Mouse (Mus musculus): Measurements from ENCODE around the gene Kank1. TPM values are rescaled to one million over a fixed set of nuclear protein-coding genes. Genes with fewer than 3 reads are reported as not detected.

Kank1 gene
- polyA plus RNA-seq, 1 experiment from 2014 or later = 4.7 TPM

GRCm38 (mm10) chr19:25479152-25479669, 242.4 kb downstream of the Kank1 start:
- Histone ChIP-seq H3K4me1 (ENCODE audit: control insufficient read depth, insufficient read depth, low read length) (no peaks in the 10 kb centered on the region), H3K4me3 (replicated peaks; ENCODE audit: low read depth, low read length) (no peak overlapping the region), H3K27me3 (ENCODE audit: control insufficient read depth, insufficient read depth, low read length) (no peaks in the 10 kb centered on the region), H3K27ac (replicated peaks; ENCODE audit: low read depth, low read length) (no peak overlapping the region), H3K9ac (replicated peaks; ENCODE audit: low read length) (no peak overlapping the region), H3K36me3 (ENCODE audit: control insufficient read depth, insufficient read depth, low read length) (no peaks in the 10 kb centered on the region), H3K9me3 (ENCODE audit: control insufficient read depth, low read length) (no peaks in the 10 kb centered on the region; the same call in 1 of the 2 replicates), H3K4me2 (ENCODE audit: low read length) (no peak overlapping the region)
- DNase-seq (no peak), ATAC-seq (ENCODE audit: low FRiP score, low TSS enrichment) (no peak)
- 49% methylated on average over 5 of the region's 5 CpGs for WGBS

DNA sequence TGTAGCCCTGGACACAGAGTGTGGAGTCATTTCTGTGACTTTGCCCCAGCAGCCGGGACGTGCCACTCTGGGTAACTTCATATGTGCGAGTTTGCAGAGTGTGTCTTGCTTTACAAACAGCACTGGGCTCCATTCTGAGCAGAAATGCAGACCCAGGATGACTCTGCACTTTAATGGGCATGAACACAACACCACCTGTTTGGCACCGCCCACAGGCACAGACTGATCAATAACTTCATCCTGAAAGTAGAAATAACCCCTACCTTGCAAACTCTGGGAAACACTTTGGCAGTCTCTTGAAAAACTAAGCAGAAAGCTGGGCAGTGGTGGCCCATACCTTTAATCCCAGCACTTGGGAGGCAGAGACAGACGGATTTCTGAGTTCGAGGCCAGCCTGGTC, 244.0 kb downstream of the Kank1 start:
- ATAC-seq (ENCODE audit: low FRiP score, low TSS enrichment) (no peak), DNase-seq (no peak)
- Histone ChIP-seq H3K4me3 (replicated peaks; ENCODE audit: low read depth, low read length) (no peak overlapping the region), H3K36me3 (ENCODE audit: control insufficient read depth, insufficient read depth, low read length) (no peaks in the 10 kb centered on the region), H3K27ac (replicated peaks; ENCODE audit: low read depth, low read length) (no peak overlapping the region), H3K4me2 (ENCODE audit: low read length) (no peak overlapping the region), H3K9ac (replicated peaks; ENCODE audit: low read length) (no peak overlapping the region), H3K27me3 (ENCODE audit: control insufficient read depth, insufficient read depth, low read length) (no peaks in the 10 kb centered on the region), H3K9me3 (ENCODE audit: control insufficient read depth, low read length) (no peaks in the 10 kb centered on the region; the same call in 1 of the 2 replicates), H3K4me1 (ENCODE audit: control insufficient read depth, insufficient read depth, low read length) (no peaks in the 10 kb centered on the region)
- WGBS = 85% methylated on average over 6 of the region's 6 CpGs

Other genes starting within 250 kb of the Kank1 start
- gene Dock8, start 237.4 kb upstream of the Kank1 start, polyA plus RNA-seq (2014; fragmentation: Nextera tagmentation; extraction: Ambion mirVana) = 0.41 and 0.55 TPM in 2 replicates